Mouse (Mus musculus) layer of hippocampus, postnatal 10 days (tissue): ENCODE results near the gene Msh3. TPM values are rescaled to one million over a fixed set of nuclear protein-coding genes. Genes with fewer than 3 reads are reported as not detected.

ENCODE experiments used
- DNase-seq, 2 experiments: peaks; one replicate each; pipeline ENCODE4 v3.0.0; 2021; ENCODE audit warnings: low spot score in 2 of 2
- total RNA-seq, 2 experiments: library from RNA; stranded (reverse); gene quantifications; 2 replicates each; pipeline ENCODE4 v1.2.3; 2021

The Msh3 gene
- total RNA-seq, 2 experiments from 2014 or later = 29.4 to 30.9 TPM

GRCm38 (mm10) chr13:92332103-92332879, 22.5 kb downstream of the Msh3 start:
- no peak for DNase-seq

DNA sequence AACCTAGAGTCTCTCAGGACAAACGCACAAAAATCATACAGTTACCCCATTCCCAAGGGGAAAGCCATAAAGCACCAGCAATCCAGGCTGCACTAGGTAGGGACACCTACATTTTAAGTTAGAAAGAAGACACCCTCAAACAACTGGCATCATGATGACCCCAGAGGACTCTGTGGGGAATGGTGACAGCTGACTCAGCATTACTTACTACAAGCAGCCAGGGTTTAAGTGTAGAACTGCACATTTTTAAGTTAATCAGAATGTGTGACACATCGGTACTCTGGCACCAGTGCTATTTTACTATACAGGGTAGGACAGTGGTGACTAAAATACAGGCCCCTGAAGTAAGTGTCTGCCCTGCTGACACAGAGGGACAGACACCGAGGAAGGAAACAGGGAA, 24.2 kb downstream of the Msh3 start:
- no peak for DNase-seq

- DNase-seq = no peak
Measured at GRCm38 (mm10) chr13:92328000-92328399, 26.8 kb downstream of the Msh3 start.

- no peak for DNase-seq
Measured at GRCm38 (mm10) chr13:92326030-92326429, 28.8 kb downstream of the Msh3 start.

GRCm38 (mm10) chr13:92320770-92321169, 34.0 kb downstream of the Msh3 start:
- DNase-seq = no peak

GRCm38 (mm10) chr13:92314613-92315012, 40.2 kb downstream of the Msh3 start:
- no peak for DNase-seq

- no peak for DNase-seq
Measured at GRCm38 (mm10) chr13:92305680-92306079, 49.1 kb downstream of the Msh3 start, which contains the start of gene Gm20379. TSS of gene Gm20379 (plus strand) at chr13:92305980.

DNA sequence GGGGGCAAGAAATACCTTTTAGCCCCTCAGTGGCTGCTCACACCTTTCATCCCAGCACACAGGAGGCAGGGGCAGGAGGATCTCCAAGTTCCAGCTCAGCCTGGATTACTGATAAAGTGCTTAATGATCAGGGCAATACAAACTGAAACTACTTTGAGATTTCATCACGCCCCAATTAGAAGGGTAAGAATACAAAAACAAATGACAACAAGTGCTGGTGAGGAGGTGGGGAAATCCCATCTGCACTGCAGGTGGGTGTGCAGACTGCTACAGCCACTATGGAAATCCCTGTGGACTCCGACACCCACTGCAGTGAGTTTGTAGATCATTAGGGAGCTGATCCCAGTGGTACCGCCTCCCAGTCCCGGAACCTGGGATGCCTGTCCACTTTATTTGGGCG, 50.5 kb downstream of the Msh3 start:
- no peak for DNase-seq

DNA sequence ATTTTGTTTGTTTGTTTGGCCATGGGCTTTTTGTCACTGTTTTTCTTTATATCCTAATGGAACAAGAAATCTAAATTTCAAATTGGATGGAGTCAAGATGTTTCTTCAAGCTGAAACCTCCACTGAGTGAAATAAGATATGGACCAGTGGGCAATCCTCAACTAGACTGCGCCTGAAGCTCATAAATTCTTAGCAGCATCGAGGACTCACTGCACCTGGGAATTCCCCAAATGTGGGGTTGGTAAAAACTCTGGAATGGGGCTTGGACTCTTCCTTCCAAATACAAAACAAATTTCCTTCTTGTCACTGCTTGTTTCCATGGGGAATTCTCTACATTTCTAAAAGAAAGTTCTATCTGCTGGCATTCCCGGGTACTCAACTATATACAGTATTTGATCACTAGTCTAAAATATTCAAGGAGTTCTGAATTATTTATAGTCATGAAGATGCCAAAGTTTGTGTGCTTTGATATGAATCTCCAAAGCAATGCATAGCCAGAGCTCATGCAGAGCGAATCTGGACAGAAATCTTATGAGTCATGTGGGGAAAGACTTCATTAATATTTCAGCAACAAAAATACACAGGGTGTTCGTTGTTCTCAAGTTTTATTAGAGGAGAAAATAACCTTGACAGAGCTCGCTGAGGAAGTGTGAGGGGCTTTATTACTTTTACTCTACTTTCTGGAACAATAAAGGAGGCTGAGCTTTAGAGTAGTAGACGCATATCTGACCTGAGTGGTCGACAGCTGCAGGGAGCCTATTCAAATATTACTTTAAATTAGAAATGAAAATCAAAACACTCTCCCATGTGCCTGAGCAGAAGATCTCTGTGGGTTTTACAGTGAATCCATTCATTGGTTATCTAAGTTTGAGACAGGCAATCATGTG, 51.5 kb downstream of the Msh3 start:
- DNase-seq = no peak

- no peak for DNase-seq
Measured at GRCm38 (mm10) chr13:92302466-92302865, 52.3 kb downstream of the Msh3 start.

GRCm38 (mm10) chr13:92301754-92302153, 53.0 kb downstream of the Msh3 start:
- DNase-seq = no peak

- no peak for DNase-seq
Measured at GRCm38 (mm10) chr13:92299522-92299921, 55.3 kb downstream of the Msh3 start.

DNA sequence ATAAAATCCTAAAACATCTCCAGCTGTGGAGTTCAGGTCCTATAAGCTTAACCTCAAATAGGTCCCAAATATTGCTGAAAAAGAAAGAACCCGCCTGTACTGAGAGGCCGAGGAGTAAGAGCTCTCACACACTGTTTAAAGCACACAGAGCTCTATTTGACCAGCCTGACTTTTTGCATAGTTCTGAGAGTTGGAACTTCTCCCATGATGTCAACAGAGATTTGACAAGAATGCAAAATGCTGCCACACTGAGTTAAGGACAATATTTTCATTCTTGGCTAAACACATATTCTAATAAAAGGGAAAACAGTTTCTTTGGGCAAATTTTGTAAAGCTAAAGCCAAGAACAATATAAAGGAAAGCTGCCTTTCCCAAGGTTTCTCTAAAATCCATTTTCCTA, 57.8 kb downstream of the Msh3 start:
- no peak for DNase-seq

DNA sequence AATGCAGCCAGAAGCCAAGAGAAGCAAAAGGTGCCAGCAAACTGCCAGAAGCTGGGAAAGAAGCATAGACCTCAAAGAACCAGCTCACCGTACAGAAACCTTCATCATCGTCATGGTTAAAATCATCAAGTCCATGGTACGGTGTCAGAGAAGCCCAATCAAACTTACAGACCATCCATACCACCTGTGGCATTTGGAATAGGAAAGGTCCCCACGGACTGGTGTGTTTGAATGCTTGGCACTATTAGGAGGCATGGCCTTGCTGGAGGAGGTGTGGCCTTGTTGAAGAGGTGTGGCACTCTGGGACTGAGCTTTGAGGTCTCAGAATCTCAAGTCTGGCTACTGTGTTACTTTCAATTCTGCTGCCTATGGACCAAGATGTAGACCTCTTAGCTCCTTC, 58.3 kb downstream of the Msh3 start:
- no peak for DNase-seq

- no peak for DNase-seq
Measured at GRCm38 (mm10) chr13:92293883-92294282, 60.9 kb downstream of the Msh3 start.

DNA sequence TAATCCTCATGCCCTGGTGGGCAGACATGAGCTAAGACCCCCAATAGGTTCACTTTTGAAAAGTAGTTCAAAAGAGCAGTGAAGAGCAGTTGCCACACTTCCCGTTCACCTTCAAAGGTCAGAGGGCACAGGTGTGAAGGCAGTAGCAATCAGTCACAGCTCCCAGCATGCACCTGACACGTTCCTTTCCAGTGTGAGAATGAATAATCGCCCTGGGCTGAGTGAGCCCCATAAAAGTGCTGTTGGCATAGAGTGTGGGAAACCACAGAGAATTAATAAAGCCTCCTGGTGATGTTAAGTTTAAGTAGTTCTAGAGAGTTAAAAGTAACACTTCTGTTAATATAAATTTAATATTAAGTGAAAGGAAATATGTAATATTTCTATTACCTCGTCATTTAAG, 63.2 kb downstream of the Msh3 start:
- no peak for DNase-seq

DNA sequence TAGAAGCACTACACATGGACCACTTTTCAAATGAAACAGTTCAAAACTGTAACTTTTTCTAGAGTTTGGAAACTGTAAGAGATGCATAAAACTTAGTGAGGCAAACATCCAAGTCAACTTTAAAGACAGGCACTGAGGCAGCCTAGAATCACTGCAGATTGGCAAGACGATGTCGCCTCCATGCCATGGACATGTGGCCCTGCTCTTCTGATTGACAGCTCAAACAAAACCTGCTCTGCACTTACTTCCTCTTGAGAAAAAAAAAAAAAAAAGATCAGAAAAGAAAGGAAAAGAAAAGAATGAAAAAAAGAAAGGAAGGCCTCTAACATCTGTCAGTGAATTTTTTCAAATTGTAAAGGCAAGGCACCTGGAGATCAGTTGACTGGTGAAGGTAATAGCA, 77.8 kb downstream of the Msh3 start:
- no peak for DNase-seq

DNA sequence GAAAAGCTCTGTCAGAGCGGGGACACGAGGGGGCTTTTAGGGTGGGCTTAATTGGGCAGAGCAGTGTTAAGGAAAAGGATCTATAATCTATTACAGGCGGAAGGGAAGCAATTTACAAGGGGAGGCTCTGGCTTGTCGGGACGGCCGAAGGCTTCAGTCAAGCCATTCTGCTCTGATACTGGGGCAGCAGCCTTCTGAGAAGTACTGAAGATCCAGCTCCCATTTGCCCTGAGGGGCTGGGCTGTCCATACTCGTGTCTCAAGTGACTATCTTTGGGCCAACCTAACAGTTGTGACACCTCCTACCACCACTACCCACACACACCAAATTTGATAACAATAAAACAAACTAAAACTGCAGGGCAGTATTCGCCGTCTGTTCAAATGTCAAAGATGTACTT, 79.5 kb downstream of the Msh3 start:
- DNase-seq = no peak

GRCm38 (mm10) chr13:92274274-92275198, 80.3 kb downstream of the Msh3 start:
- peak; percentile 19 to 33 for DNase-seq

GRCm38 (mm10) chr13:92267076-92267475, 87.7 kb downstream of the Msh3 start:
- no peak for DNase-seq

DNA sequence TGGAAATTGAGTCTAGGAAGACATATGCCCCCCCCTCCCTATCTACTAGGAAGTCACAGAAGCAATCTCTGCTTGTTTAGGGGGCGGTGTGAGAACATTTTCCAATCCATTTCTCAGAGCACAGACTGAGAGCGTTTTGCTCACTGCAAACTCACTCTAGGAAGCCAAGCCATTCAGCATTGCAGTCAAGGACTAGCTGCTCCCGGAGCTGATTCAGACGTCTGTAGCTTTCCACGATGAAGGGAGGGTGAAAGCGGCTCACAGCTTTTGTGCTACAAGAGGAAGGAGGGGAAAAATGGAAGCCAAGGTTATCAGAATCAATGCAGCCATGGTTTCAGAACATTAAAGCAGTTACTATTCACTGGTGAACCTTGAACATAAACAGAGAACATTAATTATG, 91.2 kb downstream of the Msh3 start:
- no peak for DNase-seq
